Comparison of ENCODE assay signal across 23 mouse cellular contexts in the genomic region with DNA sequence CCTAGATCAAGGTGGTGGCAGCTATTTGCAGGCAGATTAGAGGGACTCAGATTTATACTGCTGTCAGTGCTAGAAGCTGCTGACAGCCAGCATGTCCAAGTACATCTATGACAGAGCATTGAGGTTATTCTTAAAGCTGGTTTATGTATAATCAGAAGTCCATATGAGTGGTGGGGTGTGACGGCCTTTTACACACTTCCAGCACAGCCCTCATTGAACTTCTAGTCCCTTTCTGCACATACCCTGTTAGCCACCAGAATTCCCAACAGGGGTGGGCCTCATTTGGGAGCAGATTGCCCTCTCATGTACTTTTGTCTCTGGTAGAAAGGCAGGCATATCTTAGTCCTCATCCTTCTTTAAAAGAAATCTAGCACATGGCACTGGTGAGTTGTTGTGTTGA.
"Had no signal": no experiment of that assay in that cellular context is flagged by ENCODE, and none has a peak within 500 bp of the region (broad histone marks: within the 10 kb centered on the region; RNA-seq: fewer than 3 reads in every experiment).

No protein-coding gene starts in this region.

- H3K4me3 ChIP-seq: heart, adult 2 months; heart, embryonic 13.5 days; heart, embryonic 15.5 days; hindbrain, embryonic 13.5 days; hindbrain, embryonic 15.5 days; limb, embryonic 13.5 days; limb, embryonic 15.5 days; liver, embryonic 12.5 days had no signal

- H3K27me3 ChIP-seq: heart, embryonic 13.5 days; heart, embryonic 15.5 days; hindbrain, embryonic 13.5 days; hindbrain, embryonic 15.5 days; limb, embryonic 13.5 days; limb, embryonic 15.5 days; liver, embryonic 12.5 days had no signal

- H3K36me3 ChIP-seq: heart, embryonic 13.5 days; heart, embryonic 15.5 days; hindbrain, embryonic 13.5 days; hindbrain, embryonic 15.5 days; limb, embryonic 13.5 days; limb, embryonic 15.5 days; liver, embryonic 12.5 days had no signal

- H3K27ac ChIP-seq: heart, adult 2 months; heart, embryonic 13.5 days; heart, embryonic 15.5 days; hindbrain, embryonic 13.5 days; hindbrain, embryonic 15.5 days; hindbrain, postnatal 0 days; limb, embryonic 13.5 days; limb, embryonic 15.5 days; liver, embryonic 12.5 days; liver, embryonic 14.5 days had no signal

- ATAC-seq: forebrain, postnatal 0 days; hindbrain, postnatal 0 days; intestine, embryonic 16.5 days; liver, embryonic 12.5 days had no signal

- H3K4me1 ChIP-seq: heart, embryonic 13.5 days; heart, embryonic 15.5 days; hindbrain, embryonic 13.5 days; hindbrain, embryonic 15.5 days; limb, embryonic 13.5 days; limb, embryonic 15.5 days; liver, embryonic 12.5 days had no signal

- H3K9me3 ChIP-seq: heart, embryonic 13.5 days; heart, embryonic 15.5 days; hindbrain, embryonic 13.5 days; hindbrain, embryonic 15.5 days; limb, embryonic 13.5 days; limb, embryonic 15.5 days; liver, embryonic 12.5 days had no signal

- DNase-seq: forebrain, postnatal 0 days; gastrocnemius, postnatal 14 days; gastrocnemius, postnatal 36 days; heart, adult 11 months; heart, adult 2 months; heart, postnatal 14 days; heart, postnatal 36 days; kidney, adult 18-20 months; kidney, postnatal 25 days; layer of hippocampus, adult 9-11 months; layer of hippocampus, postnatal 36 days; left cerebral cortex, postnatal 4 days had no signal

- H3K4me2 ChIP-seq: heart, embryonic 11.5 days; heart, embryonic 13.5 days; heart, embryonic 15.5 days; hindbrain, embryonic 13.5 days; hindbrain, embryonic 15.5 days; limb, embryonic 13.5 days; limb, embryonic 15.5 days; liver, embryonic 12.5 days had no signal

- H3K9ac ChIP-seq: forebrain, postnatal 0 days; heart, embryonic 13.5 days; heart, embryonic 15.5 days; hindbrain, embryonic 13.5 days; hindbrain, embryonic 15.5 days; limb, embryonic 13.5 days; limb, embryonic 15.5 days; liver, embryonic 12.5 days; liver, embryonic 14.5 days had no signal
